8 mouse cellular contexts compared by ENCODE assay signal in genomic region chr3:83222125-83222524, GRCm38 (mm10).
DNase-seq lines count a peak whose midpoint lies in the region; ATAC-seq and TF ChIP-seq lines count a peak whose summit lies in the region.

No protein-coding gene starts in this region.

- POLR2A ChIA-PET in Patski (lab: Charles Lee), result no interaction called here

- H3K27me3 ChIP-seq in forebrain, embryonic 16.5 days (replicated peaks; ENCODE audit: control insufficient read depth, insufficient read depth, low read length), result no peaks in the 10 kb centered on the region
- H3K27me3 ChIP-seq in forebrain, embryonic 13.5 days, result no peaks in the 10 kb centered on the region
- H3K27me3 ChIP-seq in Patski, result peaks cover 66% of the 10 kb centered on the region
- H3K27me3 ChIP-seq in kidney, postnatal 0 days (ENCODE audit: insufficient read depth, low read length), result no peaks in the 10 kb centered on the region
- no peaks in the 10 kb centered on the region for H3K27me3 ChIP-seq in lung, embryonic 14.5 days (ENCODE audit: insufficient read depth, low read length)

- H3K4me3 ChIP-seq in forebrain, embryonic 16.5 days (replicated peaks; ENCODE audit: low read length), result no peak overlapping the region
- no peak overlapping the region for H3K4me3 ChIP-seq in forebrain, embryonic 13.5 days
- no peak overlapping the region for H3K4me3 ChIP-seq in kidney, postnatal 0 days (replicated peaks; ENCODE audit: low read depth, low read length)
- H3K4me3 ChIP-seq in lung, embryonic 14.5 days (ENCODE audit: low read depth, low read length), result no peak overlapping the region

- H3K36me3 ChIP-seq in forebrain, embryonic 16.5 days (ENCODE audit: control insufficient read depth, insufficient read depth), result no peaks in the 10 kb centered on the region
- no peaks in the 10 kb centered on the region for H3K36me3 ChIP-seq in forebrain, embryonic 13.5 days (ENCODE audit: poor library complexity, severe bottlenecking)
- no peaks in the 10 kb centered on the region for H3K36me3 ChIP-seq in kidney, postnatal 0 days (ENCODE audit: insufficient read depth, low read length)
- H3K36me3 ChIP-seq in lung, embryonic 14.5 days (ENCODE audit: insufficient read depth), result no peaks in the 10 kb centered on the region

- H3K27ac ChIP-seq in forebrain, embryonic 16.5 days (ENCODE audit: low read length), result no peak overlapping the region
- no peak overlapping the region for H3K27ac ChIP-seq in forebrain, embryonic 13.5 days
- no peak overlapping the region for H3K27ac ChIP-seq in kidney, postnatal 0 days
- no peak overlapping the region for H3K27ac ChIP-seq in lung, embryonic 14.5 days (ENCODE audit: low read depth)

- CTCF ChIA-PET in Patski (lab: Charles Lee), result interaction anchor here (0.8 to 2.1 kb wide), 4 partner anchors 17 to 112 kb away, joined by 3 to 12 read pairs (median 4); no protein-coding TSS in a partner anchor

- peak; percentile 34 for TF ChIP-seq CTCF in Patski (IDR thresholded peaks at IDR 0.05)
- peak; percentile 62 for TF ChIP-seq CTCF in kidney, postnatal 0 days (IDR thresholded peaks at IDR 0.05; ENCODE audit: low read depth)
- TF ChIP-seq CTCF in lung, embryonic 14.5 days (IDR thresholded peaks at IDR 0.05; ENCODE audit: low read depth), result peak; percentile 55

- peak; percentile 43; the same call in 1 of the 2 replicates for ATAC-seq in forebrain, embryonic 16.5 days
- no peak for ATAC-seq in forebrain, embryonic 13.5 days
- ATAC-seq in Patski, result no peak
- ATAC-seq in kidney, postnatal 0 days (replicated peaks; ENCODE audit: low FRiP score, low read depth), result no peak
- no peak for ATAC-seq in lung, embryonic 14.5 days (ENCODE audit: insufficient read depth)

- 68% methylated on average over 5 of the region's 5 CpGs for WGBS in forebrain, embryonic 16.5 days
- WGBS in forebrain, embryonic 13.5 days, result 68% methylated on average over 5 of the region's 5 CpGs
- WGBS in kidney, postnatal 0 days, result 46% methylated on average over 5 of the region's 5 CpGs
- 41% methylated on average over 5 of the region's 5 CpGs for WGBS in lung, embryonic 14.5 days

- in situ Hi-C loops in Patski (cut with MboI; ENCODE audit: low pct_unique_long_range_greater_than_20kb), result no loop called here

- H3K9me3 ChIP-seq in forebrain, embryonic 16.5 days (ENCODE audit: control insufficient read depth, low read length), result no peaks in the 10 kb centered on the region
- no peaks in the 10 kb centered on the region for H3K9me3 ChIP-seq in forebrain, embryonic 13.5 days (replicated peaks)
- no peaks in the 10 kb centered on the region for H3K9me3 ChIP-seq in kidney, postnatal 0 days (replicated peaks; ENCODE audit: low read length)
- H3K9me3 ChIP-seq in lung, embryonic 14.5 days (ENCODE audit: low read depth, low read length), result no peaks in the 10 kb centered on the region

- no peak overlapping the region for H3K4me2 ChIP-seq in forebrain, embryonic 16.5 days (ENCODE audit: low read length)
- H3K4me2 ChIP-seq in forebrain, embryonic 13.5 days, result no peak overlapping the region
- no peak overlapping the region for H3K4me2 ChIP-seq in kidney, postnatal 0 days (ENCODE audit: low read length)
- H3K4me2 ChIP-seq in lung, embryonic 14.5 days, result no peak overlapping the region

- no peaks in the 10 kb centered on the region for H3K4me1 ChIP-seq in forebrain, embryonic 16.5 days (replicated peaks; ENCODE audit: control insufficient read depth, insufficient read depth, low read length)
- no peaks in the 10 kb centered on the region for H3K4me1 ChIP-seq in forebrain, embryonic 13.5 days
- H3K4me1 ChIP-seq in kidney, postnatal 0 days (replicated peaks; ENCODE audit: insufficient read depth, low read length), result no peaks in the 10 kb centered on the region
- H3K4me1 ChIP-seq in lung, embryonic 14.5 days (ENCODE audit: insufficient read depth), result no peaks in the 10 kb centered on the region

- no peak for DNase-seq in Patski (ENCODE audit: low read depth, low spot score)
- DNase-seq in kidney, postnatal 0 days (ENCODE audit: low spot score), result peak; percentile 80
- DNase-seq in lung, embryonic 14.5 days, result peak; percentile 74
- no peak for DNase-seq in retina, postnatal 1 day
- DNase-seq in thymus, postnatal 36 days, result no peak
- no peak for DNase-seq in urinary bladder, postnatal 14 days (ENCODE audit: low spot score)

- H3K9ac ChIP-seq in forebrain, embryonic 16.5 days (replicated peaks; ENCODE audit: low read depth, low read length), result no peak overlapping the region
- no peak overlapping the region for H3K9ac ChIP-seq in forebrain, embryonic 13.5 days
- H3K9ac ChIP-seq in kidney, postnatal 0 days (ENCODE audit: low read depth, low read length), result no peak overlapping the region
- no peak overlapping the region for H3K9ac ChIP-seq in lung, embryonic 14.5 days

Comparison
In these comparisons a context has a peak if more than half of its experiments do, and no peak if none do; other contexts are left out.
1. DNase-seq: peak in kidney, postnatal 0 days (single experiment) and lung, embryonic 14.5 days (single experiment); none in Patski (single experiment), retina, postnatal 1 day (single experiment), thymus, postnatal 36 days (0 of 2) and urinary bladder, postnatal 14 days (single experiment).
2. Peak in every context shown above with its lines, with median percentiles within 50 percentile points of each other: CTCF ChIP-seq.